Mouse (Mus musculus) limb, embryonic 13.5 days (tissue): ENCODE measurements at regions not wholly inside any gene's neighbourhood (a gene's known extent, or its start where the extent isn't known, plus 50 kb on each side); places are given as distances from the start of the nearest gene placed in this dataset.
"Not testable (repeated sequence)": the region's sequence is repeated elsewhere in the genome, so short reads cannot be mapped to it uniquely, and the experiment has no call there.

Experiments
- ATAC-seq: fragments of 200-750 bp; cut with Nextera tagmentation; 2 replicates; pipeline ENCODE4 v1.8.0; 2017; ENCODE audit warnings: low read depth, moderate number of reproducible peaks, moderate TSS enrichment; ENCODE audit not compliant: low FRiP score
- H3K27ac ChIP-seq: fragments of 300-500 bp; sonication (generic); 2 replicates; pipeline ENCODE4 v1.5.1; 2015; ENCODE audit warnings: inconsistent platforms, mild to moderate bottlenecking, moderate library complexity
- H3K27me3 ChIP-seq: fragments of 300-500 bp; sonication (generic); 2 replicates; pipeline ENCODE4 v1.6.1; 2015; ENCODE audit warnings: mild to moderate bottlenecking, inconsistent platforms
- H3K36me3 ChIP-seq: fragments of 300-500 bp; sonication (generic); 2 replicates; pipeline ENCODE4 v1.6.1; 2015; ENCODE audit warnings: inconsistent platforms, mild to moderate bottlenecking, moderate library complexity
- H3K4me1 ChIP-seq: fragments of 300-500 bp; sonication (generic); 2 replicates; pipeline ENCODE4 v1.6.1; 2015; ENCODE audit warnings: inconsistent platforms
- H3K4me2 ChIP-seq: fragments of 300-500 bp; sonication (generic); replicated peaks from 2 replicates; pipeline ENCODE4 v1.6.1; 2015; ENCODE audit warnings: inconsistent platforms, mild to moderate bottlenecking, moderate library complexity
- H3K4me3 ChIP-seq: fragments of 300-500 bp; sonication (generic); 2 replicates; pipeline ENCODE4 v1.5.1; 2015; ENCODE audit warnings: moderate library complexity, mild to moderate bottlenecking, inconsistent platforms
- H3K9ac ChIP-seq: fragments of 300-500 bp; sonication (generic); 2 replicates; pipeline ENCODE4 v1.6.1; 2015; ENCODE audit warnings: mild to moderate bottlenecking, inconsistent platforms
- H3K9me3 ChIP-seq: fragments of 300-500 bp; sonication (generic); 2 replicates; pipeline ENCODE4 v1.6.1; 2016; ENCODE audit warnings: inconsistent platforms
- WGBS: fragments of 180-500 bp; shearing (Covaris S2); methylation state at CpG from one replicate; pipeline ENCODE4 v1.1.7; 2015; 5-methylcytosine and 5-hydroxymethylcytosine counted together

DNA sequence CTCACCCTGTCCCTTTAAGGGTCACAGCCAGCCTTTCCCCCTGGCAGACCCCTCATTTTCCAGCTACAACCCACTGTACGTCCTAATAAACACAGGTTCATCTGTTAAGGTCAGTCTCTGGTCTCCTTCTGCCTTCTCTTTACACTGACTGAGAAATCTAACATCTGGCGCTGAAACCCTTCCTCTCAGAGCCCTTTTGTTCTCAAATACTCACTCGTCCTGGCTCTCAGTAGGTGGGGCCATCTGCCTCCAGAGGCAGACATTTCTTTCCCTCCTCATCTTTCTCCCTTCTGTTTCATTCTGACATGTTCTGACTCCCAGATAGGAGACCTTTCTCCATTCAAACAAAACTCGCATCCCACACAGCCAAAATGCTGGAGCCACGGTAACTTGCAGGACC, 102.6 kb upstream of the Thpo start:
- ATAC-seq, result no peak
- peaks cover 17% of the 10 kb centered on the region for H3K4me1 ChIP-seq
- H3K4me2 ChIP-seq, result no peak overlapping the region
- H3K27ac ChIP-seq, result peak overlapping the region; percentile 6; the same call in 1 of the 2 replicates
- no peak overlapping the region for H3K4me3 ChIP-seq
- no peak overlapping the region for H3K9ac ChIP-seq
- 29% methylated on average over 5 of the region's 5 CpGs for WGBS
- no peaks in the 10 kb centered on the region for H3K36me3 ChIP-seq
- H3K9me3 ChIP-seq, result no peaks in the 10 kb centered on the region; the same call in 1 of the 2 replicates
- H3K27me3 ChIP-seq, result no peaks in the 10 kb centered on the region

DNA sequence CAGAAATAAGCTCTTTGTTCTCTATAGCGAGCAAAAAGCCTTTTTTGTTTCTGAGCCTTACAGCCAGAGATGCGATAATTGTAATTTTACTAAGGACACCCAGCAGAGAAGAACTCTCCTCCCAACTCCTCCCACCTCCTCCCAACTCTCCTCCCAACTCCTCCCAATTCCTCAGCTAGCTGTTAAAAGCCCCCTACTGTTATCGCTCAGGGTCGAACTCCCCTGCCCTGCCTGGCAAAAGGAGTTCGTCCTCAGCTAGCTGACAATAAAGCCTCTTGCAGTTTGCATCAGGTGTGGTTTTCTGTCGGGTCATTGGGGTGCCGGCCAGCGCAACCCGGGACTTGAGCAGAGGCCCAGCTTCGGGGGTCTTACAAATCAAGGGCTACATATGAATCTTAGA, 99.5 kb upstream of the Thpo start:
- not testable (repeated sequence) for H3K4me3 ChIP-seq, H3K36me3 ChIP-seq, H3K27ac ChIP-seq, H3K9ac ChIP-seq, ATAC-seq, H3K4me2 ChIP-seq, H3K27me3 ChIP-seq, H3K9me3 ChIP-seq
- 72% methylated on average over 10 of the region's 10 CpGs for WGBS
- H3K4me1 ChIP-seq, result peaks cover 30% of the 10 kb centered on the region

DNA sequence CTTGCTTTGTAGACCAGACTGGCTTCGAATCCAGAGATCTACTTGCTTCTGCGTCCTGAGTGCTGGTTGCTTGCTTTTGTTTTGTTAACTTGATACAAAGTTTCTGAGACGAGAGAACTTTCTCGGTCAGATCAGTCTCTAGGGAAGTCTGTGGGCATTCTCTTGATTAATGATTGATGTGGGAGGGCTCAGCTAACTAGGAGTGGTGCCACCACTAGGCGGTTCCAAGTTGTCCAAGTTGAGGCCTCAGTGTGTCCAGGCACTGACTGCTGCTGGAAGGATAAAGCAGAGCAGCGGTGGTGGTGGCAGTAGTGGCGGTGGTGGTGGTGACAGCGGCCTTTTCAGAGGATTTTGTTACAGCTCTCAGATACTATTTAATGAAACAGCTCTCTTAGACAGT, 99.0 kb upstream of the Thpo start:
- H3K9me3 ChIP-seq, result no peaks in the 10 kb centered on the region; the same call in 1 of the 2 replicates
- no peak for ATAC-seq
- H3K27me3 ChIP-seq, result no peaks in the 10 kb centered on the region
- H3K4me1 ChIP-seq, result peaks cover 29% of the 10 kb centered on the region
- 82% methylated on average over 8 of the region's 8 CpGs for WGBS
- H3K36me3 ChIP-seq, result no peaks in the 10 kb centered on the region
- H3K4me3 ChIP-seq, result no peak overlapping the region
- no peak overlapping the region for H3K27ac ChIP-seq
- no peak overlapping the region for H3K4me2 ChIP-seq
- H3K9ac ChIP-seq, result no peak overlapping the region

DNA sequence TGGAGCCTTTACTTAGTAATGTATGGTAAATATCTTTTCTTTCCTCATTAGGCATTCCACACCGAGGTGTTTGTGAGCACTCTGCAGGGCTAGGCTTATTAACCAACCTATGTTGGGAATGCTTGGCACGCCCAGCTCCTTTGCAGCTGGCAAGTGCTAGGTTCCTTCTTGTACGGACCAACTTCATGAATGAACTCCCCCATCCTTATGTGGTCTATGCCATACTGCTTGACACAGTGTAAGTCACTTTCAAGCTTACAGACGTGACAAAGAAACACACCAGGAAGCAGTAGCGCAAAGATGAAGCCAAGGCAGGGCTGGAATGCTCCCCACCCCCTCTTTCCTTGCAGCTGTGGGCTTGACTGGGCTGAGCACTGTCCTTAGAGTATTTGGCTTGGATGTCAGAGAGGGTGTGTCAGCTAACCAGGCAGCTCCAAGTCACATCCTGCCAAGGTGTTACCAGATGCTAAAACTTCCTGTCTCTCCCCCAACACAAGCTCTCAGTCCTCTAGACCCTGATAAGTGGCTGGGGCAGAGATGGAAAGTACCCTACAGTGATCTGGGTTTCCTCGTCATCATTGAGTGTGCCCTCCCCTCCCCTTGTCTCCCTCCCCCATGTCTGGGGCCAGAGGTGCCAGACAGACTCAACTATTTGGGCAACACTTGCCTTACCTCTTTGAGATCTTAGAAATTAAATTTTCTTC, 95.6 kb upstream of the Thpo start:
- 42% methylated on average over 6 of the region's 6 CpGs for WGBS
- peaks cover 26% of the 10 kb centered on the region for H3K4me1 ChIP-seq
- H3K4me2 ChIP-seq, result no peak overlapping the region
- no peaks in the 10 kb centered on the region for H3K27me3 ChIP-seq
- no peaks in the 10 kb centered on the region for H3K36me3 ChIP-seq
- H3K27ac ChIP-seq, result peak overlapping the region; percentile 28
- no peaks in the 10 kb centered on the region; the same call in 1 of the 2 replicates for H3K9me3 ChIP-seq
- ATAC-seq, result 0 out of 2 replicates have a peak, but pooled peaks have one; percentile 40
- H3K9ac ChIP-seq, result no peak overlapping the region
- no peak overlapping the region for H3K4me3 ChIP-seq

DNA sequence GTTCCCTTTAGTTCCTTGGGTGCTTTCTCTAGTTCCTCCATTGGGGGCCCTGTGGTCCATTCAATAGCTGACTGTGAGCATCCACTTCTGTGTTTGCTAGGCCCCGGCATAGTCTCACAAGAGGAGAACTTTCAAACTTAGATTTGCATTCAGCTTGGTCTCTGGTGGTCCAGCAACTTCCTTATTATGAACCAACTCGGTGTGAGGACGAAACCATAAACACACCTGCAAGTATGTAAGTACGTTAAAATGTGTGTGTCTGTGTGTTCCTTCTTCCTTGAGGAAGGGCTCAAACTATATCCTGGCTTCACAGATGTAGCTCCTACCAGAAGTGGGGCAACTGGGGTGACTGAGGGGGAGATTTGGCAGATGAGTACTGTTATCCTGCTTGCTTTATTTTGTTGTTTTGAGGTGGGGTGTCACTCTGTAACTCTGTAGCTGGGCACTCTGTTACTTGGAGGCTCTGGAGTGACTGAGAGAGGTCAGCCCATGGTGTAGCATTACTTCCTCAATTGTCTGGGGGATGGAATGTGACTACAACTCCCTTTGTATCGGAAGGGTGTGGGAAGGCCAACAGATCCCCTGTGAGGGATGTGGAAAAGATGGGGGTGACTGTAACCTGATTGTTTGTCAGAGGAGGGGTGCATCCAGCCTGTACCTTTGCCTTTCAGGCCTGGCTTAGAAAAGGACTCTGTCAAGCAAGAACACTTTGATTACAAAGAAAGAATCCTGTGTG, 94.9 kb upstream of the Thpo start:
- no peaks in the 10 kb centered on the region for H3K27me3 ChIP-seq
- 76% methylated on average over 5 of the region's 5 CpGs for WGBS
- H3K4me1 ChIP-seq, result peaks cover 26% of the 10 kb centered on the region
- ATAC-seq, result no peak
- H3K9ac ChIP-seq, result no peak overlapping the region
- H3K9me3 ChIP-seq, result no peaks in the 10 kb centered on the region
- no peak overlapping the region for H3K4me2 ChIP-seq
- H3K36me3 ChIP-seq, result no peaks in the 10 kb centered on the region
- H3K27ac ChIP-seq, result peak overlapping the region; percentile 28; the same call in 1 of the 2 replicates
- H3K4me3 ChIP-seq, result no peak overlapping the region

DNA sequence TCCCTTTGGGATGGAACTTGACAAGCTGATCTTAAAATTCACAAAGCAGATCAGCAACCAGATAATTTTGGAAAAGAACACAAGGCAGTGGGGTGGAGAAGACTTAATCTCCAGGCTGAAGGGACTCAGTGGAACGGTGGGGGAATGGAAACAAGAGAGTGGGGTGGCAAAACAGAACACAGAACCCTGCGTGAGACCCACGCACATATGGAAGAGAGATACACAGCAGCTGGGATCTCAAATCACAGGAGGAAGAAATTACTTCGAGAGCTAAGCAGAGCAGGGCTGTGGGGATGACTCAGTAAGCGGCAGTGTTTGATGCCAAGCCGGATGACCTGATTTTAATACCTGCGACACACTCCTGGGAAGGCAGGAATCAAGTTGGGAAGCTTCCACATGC, 89.9 kb upstream of the Thpo start:
- peaks cover 15% of the 10 kb centered on the region; the same call in 1 of the 2 replicates for H3K4me1 ChIP-seq
- no peaks in the 10 kb centered on the region for H3K9me3 ChIP-seq
- no peak overlapping the region for H3K4me2 ChIP-seq
- no peak for ATAC-seq
- no peaks in the 10 kb centered on the region for H3K27me3 ChIP-seq
- H3K36me3 ChIP-seq, result no peaks in the 10 kb centered on the region
- WGBS, result 66% methylated on average over 7 of the region's 7 CpGs
- H3K4me3 ChIP-seq, result no peak overlapping the region
- no peak overlapping the region for H3K27ac ChIP-seq
- H3K9ac ChIP-seq, result no peak overlapping the region

DNA sequence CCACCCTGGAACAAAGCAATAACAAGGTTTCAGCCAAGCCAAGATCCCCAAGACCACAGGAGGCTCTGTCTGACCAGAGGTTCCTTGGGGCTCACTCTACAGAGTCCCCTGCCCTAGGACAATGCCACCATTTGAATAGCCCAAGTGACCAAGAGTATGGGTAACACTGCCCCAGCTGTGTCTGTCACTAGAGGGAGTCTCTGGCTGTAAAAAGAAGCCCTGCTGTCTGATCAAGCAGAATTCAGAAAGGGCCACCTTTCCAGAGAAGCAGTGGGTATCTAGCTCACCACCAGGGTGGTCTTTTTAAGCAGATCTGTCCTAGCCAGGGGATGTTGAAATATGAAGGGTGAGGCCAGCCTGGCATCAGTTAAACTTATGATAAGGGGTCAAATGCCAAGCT, 86.6 kb upstream of the Thpo start:
- Histone ChIP-seq H3K4me2 (no peak overlapping the region), H3K9me3 (no peaks in the 10 kb centered on the region)
- ATAC-seq, result no peak

DNA sequence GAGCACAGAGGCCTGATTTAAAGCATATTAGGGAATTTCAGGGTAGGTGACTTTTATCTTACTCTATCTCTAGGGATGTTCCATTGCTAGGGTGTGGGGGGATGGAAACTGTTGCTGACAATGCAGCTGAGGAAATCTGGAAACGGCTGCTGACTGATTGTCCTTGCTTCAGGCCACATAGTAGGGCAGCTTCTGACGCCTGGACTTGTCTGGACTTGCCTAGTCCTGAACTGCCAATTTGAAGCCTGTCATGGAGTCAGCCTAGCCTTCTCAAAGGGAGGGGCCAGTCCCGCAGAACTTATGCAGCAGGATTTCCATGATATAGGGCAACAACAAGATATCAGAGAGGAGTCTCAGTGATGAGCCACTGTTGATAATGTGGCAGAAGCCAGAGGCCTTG, 85.3 kb upstream of the Thpo start:
- H3K4me3 ChIP-seq, result no peak overlapping the region
- no peaks in the 10 kb centered on the region for H3K9me3 ChIP-seq
- no peak overlapping the region for H3K27ac ChIP-seq
- 77% methylated on average over 3 of the region's 3 CpGs for WGBS
- H3K4me2 ChIP-seq, result no peak overlapping the region
- no peak overlapping the region for H3K9ac ChIP-seq
- no peak for ATAC-seq
- no peaks in the 10 kb centered on the region for H3K36me3 ChIP-seq
- no peaks in the 10 kb centered on the region for H3K27me3 ChIP-seq
- peaks cover 11% of the 10 kb centered on the region for H3K4me1 ChIP-seq

More for the DNA sequence above, 86.6 kb upstream of the Thpo start:
- H3K27me3 ChIP-seq, result no peaks in the 10 kb centered on the region
- no peak overlapping the region for H3K9ac ChIP-seq
- H3K36me3 ChIP-seq, result no peaks in the 10 kb centered on the region
- no peak overlapping the region for H3K27ac ChIP-seq
- H3K4me1 ChIP-seq, result peaks cover 11% of the 10 kb centered on the region
- H3K4me3 ChIP-seq, result no peak overlapping the region

DNA sequence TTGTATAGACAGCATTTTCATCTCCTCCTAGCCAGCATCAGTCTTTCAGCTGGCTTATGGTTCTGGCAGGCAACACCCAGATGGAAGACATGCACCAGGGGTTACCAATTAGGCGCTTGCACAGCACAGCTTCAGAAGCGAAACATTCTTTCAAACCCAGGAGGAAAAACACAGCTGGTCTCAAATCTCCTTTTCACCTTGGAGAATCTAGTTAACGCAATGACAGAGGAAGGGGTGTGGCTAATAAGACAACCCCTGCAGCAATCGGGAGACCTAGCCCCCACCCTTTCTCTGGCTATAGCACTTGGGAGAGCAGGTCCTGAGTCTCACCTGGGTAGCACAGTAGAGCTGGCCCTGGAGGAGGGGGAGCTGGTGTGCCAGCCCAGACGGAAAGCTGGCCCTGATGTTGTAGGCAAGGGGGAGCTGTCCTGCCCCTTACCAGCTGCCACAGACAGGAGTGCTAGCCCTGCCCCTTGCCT, 84.4 kb upstream of the Thpo start:
- H3K4me3 ChIP-seq, result no peak overlapping the region
- no peaks in the 10 kb centered on the region for H3K27me3 ChIP-seq
- 0 out of 2 replicates have a peak overlapping the region, but pooled peaks have one; percentile 15 for H3K27ac ChIP-seq
- H3K9ac ChIP-seq, result no peak overlapping the region
- ATAC-seq, result no peak
- H3K4me1 ChIP-seq, result peaks cover 11% of the 10 kb centered on the region
- no peaks in the 10 kb centered on the region for H3K36me3 ChIP-seq
- no peaks in the 10 kb centered on the region for H3K9me3 ChIP-seq
- H3K4me2 ChIP-seq, result peak overlapping the region; percentile 36
- WGBS, result 25% methylated on average over 5 of the region's 5 CpGs

DNA sequence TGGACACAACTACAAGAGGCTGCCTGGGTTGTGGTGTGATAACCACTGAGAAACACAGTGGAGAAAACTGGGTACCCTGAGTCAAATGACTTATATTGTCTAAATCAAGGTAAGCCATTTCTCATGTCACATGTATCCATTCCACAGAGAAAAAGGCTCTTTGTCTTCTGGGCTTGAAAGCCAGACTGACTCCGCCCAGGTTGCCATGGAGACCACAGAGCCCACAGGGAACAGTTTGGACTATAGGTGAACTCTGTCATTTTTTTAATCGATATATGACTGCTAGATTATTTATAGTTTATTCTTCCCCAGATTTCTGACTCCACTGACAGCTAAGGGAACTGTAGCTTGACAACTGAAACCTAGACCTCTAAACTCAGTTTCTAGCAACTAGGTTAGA, 80.7 kb upstream of the Thpo start:
- H3K4me1 ChIP-seq, result peaks cover 11% of the 10 kb centered on the region
- no peaks in the 10 kb centered on the region for H3K9me3 ChIP-seq
- no peak overlapping the region for H3K27ac ChIP-seq
- 83% methylated on average over 2 of the region's 2 CpGs for WGBS
- no peak overlapping the region for H3K4me2 ChIP-seq
- no peaks in the 10 kb centered on the region for H3K36me3 ChIP-seq
- ATAC-seq, result no peak
- no peaks in the 10 kb centered on the region for H3K27me3 ChIP-seq
- H3K9ac ChIP-seq, result no peak overlapping the region
- H3K4me3 ChIP-seq, result no peak overlapping the region

DNA sequence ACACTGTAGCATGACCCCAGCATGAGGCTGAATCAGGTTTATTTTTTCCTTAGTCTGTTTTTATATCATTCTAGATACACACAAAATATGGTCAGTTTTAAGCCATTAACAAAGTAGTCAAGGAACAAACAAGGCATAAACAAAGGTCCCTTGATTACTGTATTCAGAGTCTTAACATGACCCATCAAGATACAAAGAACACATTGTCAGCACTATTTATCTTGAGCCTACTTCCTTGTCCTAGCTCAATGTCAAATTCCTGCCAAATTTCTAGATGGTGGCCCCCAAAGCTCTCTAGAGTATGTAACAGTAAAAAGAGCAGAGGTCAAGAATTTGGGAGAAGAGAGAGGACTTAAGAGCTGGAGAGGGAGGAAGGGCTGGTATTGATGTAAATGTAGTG, 79.9 kb upstream of the Thpo start:
- no peaks in the 10 kb centered on the region for H3K9me3 ChIP-seq
- no peaks in the 10 kb centered on the region for H3K36me3 ChIP-seq
- peaks cover 11% of the 10 kb centered on the region for H3K4me1 ChIP-seq
- H3K27ac ChIP-seq, result no peak overlapping the region
- ATAC-seq, result no peak
- no peak overlapping the region for H3K4me2 ChIP-seq
- H3K27me3 ChIP-seq, result no peaks in the 10 kb centered on the region
- no peak overlapping the region for H3K9ac ChIP-seq
- no peak overlapping the region for H3K4me3 ChIP-seq

DNA sequence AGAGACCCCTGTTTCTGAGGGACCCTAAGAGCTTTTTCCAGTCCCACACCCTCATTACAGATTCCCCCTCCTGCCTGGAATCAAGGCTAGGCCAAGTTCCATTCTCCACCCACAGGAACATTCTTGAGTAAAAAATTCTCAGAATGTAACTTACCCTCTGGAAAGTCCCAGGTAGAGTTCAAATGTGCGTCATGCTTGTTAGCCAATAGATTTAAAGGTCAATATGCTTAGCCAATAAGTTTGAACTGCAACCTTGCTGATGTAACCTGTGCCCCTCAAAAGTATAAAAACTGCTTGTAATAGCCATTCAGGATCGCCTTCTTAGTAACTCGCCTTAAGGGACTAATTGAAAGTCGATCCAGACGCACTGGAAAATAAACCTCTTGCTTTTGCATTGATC, 77.7 kb upstream of the Thpo start:
- H3K4me2 ChIP-seq, H3K36me3 ChIP-seq, H3K9ac ChIP-seq, H3K27me3 ChIP-seq, H3K4me3 ChIP-seq, H3K27ac ChIP-seq, H3K9me3 ChIP-seq, ATAC-seq, H3K4me1 ChIP-seq: not testable (repeated sequence)
- WGBS, result 58% methylated on average over 5 of the region's 5 CpGs
